Mouse (Mus musculus) adrenal gland, adult 18-20 months (tissue): ENCODE measurements around the gene Calcoco1. TPM values are rescaled to one million over a fixed set of nuclear protein-coding genes. Genes with fewer than 3 reads are reported as not detected.

Source experiments
- DNase-seq, 2 experiments: peaks; one replicate each; pipeline ENCODE4 v3.0.0; 2021 to 2022; ENCODE audit warnings: low spot score in 2 of 2
- total RNA-seq, 2 experiments: library from RNA; stranded (reverse); gene quantifications; 1 replicate in 1 of 2; 2 replicates in 1 of 2; pipeline ENCODE4 v1.2.3; 2021

The Calcoco1 gene
- total RNA-seq, 2 experiments from 2014 or later = 95.4 to 106 TPM

GRCm38 (mm10) chr15:102739520-102740297 is 17.7 kb upstream of the Calcoco1 start:
- DNase-seq = peak; percentile 63 to 64

DNA sequence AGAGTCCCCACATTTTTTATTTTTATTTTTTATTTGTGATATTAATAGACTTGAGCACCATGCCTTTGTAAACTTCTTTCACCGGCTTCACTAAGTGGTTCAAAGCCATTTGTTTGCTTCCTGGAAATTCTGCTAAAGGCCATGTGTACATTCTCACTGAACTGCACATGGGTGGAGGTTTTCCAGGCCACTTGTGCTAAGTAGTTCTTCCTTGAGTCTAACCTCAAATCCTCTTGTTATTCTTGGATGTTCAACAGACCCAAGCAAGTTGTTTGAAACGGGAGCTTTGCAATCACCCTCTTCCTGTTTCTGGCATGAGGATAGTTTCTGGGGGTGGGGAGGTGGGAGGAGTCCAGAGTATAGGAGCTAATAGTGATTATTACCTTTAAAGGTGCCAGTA is 16.5 kb upstream of the Calcoco1 start:
- DNase-seq = no peak

DNA sequence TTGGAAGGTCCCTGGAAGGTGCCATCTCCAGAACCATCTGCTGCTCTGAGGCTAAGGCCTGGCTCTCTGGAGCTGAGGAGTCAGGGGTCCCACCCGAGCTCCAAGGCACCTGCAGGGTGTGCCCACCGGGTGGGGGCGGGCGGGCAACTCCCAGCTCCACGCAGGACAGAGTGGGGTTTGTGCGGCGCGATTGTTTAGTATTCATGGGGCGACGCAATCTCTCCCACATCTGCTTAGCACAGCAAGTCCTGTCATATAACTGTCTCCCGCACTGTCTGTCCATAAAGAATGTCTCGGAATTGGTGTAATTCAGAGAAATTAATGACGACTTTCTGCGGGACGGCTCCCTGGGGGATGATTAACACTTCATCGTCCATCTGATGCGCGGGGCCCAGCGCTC is 15.1 kb upstream of the Calcoco1 start:
- DNase-seq = no peak

DNA sequence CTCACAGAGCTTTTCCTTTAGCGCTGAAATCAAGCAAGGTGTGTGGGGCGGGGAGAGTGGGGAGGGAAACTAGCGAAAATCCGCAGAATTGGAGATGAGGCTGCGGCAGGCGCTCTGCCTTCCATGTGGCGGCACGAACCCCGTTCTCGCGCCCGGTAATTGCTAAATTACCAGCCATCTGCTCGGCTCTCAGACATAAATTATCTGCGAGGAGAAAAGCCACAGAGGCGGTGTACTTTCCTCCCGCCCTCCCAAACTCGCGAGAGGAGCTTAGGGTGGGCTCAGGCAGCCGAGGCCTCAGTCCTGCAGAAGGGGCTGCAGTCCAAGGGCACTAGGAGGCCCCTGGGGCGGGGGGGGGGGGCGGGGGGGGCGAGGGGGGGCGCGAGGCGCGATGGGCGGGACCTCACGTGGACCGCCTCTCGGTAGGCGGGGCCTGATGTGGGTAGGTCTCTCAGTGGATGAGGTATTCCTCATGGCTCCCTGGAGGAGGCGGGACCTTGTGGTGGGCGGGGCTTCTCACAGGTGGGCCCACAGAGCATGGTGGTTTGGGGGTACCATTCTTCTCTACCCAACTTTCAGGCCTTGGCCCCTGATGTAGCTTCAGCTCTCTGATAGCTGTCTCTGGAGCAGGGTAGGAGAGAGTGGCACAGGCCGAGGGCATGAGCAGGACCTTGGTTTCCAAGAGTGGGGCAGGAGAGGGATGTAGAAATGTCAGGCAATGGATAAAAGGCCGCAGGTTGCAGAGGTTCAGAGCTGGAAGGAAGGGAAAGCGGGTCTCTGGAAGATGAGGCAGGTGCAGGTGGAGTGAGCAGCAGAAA is 14.4 kb upstream of the Calcoco1 start:
- DNase-seq = no peak

DNA sequence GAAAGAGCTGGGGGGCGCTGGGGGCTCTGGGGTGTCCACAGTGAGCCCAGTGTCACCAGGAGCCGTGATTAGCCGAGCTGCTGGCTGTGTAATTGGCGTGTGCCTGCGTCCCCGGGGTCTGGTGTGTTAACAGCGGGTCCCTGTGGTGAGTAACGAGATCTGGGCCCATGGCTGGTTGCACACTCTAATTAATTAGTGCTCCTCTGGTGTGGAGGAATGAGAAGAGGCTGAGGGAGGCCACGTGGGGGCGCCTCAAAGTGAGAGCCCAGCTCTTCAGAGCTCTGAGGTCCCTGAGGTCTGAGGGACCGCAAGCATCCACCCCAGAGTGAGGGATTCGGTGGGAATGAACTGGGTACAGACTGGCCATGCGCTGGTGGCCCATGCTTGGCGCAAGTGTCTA is 13.1 kb upstream of the Calcoco1 start:
- no peak for DNase-seq

- DNase-seq = no peak
Observed at GRCm38 (mm10) chr15:102733759-102734531, 12.0 kb upstream of the Calcoco1 start.

- DNase-seq = no peak
Observed at GRCm38 (mm10) chr15:102733233-102733632, 11.3 kb upstream of the Calcoco1 start.

DNA sequence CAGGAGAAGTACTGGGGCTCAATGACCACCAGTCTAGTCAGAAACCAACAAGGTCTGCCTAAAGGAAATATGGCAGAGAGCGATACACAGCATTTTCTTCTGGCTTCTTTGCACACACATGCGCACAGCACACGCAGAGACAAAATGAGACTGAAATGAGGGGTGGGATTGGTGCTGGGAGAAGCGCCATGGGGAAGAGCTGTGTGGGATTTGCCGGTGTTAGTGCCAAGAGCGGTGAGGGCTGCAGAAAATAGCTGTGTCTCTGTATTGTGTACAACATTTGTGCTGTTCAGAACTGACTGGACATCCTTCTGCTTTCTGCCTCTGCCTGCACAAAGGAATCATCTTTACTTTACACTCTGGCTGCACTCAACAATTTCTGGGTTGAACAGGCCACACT is 10.4 kb upstream of the Calcoco1 start:
- no peak for DNase-seq

GRCm38 (mm10) chr15:102727951-102728350 is 6.0 kb upstream of the Calcoco1 start:
- DNase-seq = no peak

DNA sequence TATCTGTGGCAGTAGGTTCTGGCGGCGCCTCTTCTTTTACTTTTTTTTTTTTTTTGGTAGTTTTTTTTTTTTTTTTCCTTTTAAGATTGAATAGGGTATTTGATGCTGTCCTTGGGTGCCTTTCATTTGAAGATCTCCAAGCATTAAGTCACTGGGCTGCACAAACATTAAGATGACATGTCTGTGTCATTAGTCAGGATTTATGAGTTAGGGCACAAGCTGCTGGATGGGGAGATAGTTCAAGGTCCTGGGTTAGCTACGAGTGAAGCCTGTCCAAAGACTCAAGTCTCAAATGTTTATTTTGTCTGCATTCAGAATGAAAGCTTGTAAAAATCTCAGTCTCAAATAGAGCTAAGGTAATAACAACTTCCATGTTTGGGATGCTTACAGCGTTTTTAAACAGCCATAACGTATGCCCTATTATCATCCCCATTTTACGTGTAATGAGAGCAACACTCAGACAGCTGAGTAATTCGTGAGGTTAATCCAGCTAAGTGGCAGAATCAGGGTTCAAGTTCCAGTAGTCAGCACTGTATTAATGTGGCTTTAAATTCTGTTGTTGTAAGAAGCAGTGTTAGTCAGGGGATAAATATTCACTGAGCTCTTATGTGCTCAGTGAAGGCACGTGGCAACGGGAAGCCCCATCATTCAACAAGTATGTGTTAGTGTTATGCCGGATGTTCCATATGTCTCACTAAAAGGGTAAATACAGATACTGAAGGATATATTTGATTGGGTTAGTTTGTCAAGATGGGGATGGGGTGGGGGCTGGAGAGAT is 1.6 kb upstream of the Calcoco1 start:
- DNase-seq = no peak

DNA sequence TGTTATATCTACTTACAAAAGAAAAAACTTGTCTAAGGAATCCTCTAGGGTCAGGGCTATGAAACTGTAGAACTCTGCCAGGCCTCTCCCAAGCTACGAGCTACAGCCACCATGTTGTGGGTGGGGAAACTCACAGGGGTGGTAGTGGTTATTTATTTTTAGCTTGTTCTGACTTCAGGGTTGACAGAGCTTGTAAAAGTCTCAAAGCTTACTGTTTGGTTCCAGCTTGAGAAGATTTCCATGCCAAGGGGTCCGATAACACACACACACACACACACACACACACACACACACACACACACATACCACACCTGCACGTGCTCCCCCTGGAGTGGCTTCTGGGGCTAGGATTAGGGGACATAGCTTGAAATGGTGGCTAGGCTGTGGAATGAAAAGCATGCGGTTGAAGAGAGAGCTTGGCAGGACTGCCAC is 538 bp upstream of the Calcoco1 start:
- no peak for DNase-seq

- no peak for DNase-seq
Observed at GRCm38 (mm10) chr15:102721016-102721898, 721 bp downstream of the Calcoco1 start.

DNA sequence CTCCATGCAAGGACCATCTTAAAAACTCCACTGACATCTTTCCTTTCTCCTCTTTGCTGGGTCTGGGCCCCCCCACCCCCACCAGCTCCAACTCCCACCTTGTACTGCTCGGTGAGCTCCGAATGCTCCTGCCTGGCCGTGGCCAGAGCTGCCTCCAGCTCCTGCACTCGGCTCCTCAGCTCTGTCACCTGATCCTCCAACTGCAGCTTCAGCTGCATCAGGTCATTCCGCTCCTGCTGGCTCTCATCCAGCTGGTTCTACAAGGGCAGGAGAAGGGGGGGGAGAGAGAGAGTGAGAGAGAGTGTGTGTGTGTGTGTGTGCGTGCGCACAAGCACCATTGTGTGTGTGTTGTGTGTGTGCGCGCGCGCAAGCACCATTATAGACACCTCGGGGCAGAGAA is 5.8 kb downstream of the Calcoco1 start:
- DNase-seq = no peak

DNA sequence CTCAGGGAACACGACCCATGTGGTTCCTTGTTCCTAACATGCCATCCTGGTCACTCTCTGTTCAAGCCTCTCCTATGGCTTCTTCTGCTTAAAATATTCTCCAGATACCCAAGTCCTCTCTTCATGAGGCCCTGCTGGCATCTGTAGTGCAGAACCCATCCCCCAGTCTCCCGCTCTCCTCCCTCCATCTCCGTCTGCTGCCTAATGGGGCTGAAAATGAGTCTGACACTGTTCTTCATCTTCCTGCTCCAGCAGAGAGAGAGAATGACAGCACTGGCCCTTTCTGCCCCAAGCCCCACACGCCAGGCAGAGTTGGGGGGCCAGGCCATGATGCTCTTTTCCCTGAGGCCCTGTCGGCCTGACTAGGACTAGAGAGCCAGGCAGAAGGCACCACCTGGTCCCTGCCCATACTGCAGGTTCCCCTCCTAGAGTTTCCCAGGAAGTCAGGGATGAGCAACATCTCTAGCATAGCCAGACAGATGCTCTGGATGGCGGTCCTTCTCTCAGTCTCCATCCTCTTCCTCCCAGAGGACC is 14.2 kb downstream of the Calcoco1 start:
- DNase-seq = no peak

DNA sequence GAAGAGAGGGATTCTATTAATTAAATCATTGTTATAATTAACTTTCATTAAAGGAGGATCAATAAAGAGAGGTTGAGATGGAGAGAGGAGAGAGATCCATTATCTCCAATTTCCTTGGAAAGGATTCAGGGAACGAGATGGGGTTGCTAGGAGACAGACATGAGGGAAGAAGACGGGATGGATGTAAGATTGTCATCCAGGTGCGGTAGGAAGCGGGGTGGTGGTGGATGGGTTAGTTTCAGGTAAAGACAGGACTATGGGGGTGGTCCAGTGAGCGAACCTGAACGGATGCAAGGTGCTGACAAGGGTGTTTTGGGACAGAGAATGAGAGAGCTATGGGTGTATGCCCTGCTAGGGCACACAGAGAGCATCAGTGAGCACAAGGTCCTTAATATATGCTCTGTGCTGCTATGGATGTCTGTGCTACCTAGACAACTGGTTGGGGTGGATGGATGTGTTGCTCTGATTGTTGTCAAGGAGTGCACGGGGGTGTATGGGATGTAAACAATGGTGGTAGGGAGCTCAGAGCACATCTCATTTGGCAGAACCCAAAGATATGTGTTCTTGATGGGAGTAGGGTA is 16.0 kb downstream of the Calcoco1 start:
- no peak for DNase-seq

DNA sequence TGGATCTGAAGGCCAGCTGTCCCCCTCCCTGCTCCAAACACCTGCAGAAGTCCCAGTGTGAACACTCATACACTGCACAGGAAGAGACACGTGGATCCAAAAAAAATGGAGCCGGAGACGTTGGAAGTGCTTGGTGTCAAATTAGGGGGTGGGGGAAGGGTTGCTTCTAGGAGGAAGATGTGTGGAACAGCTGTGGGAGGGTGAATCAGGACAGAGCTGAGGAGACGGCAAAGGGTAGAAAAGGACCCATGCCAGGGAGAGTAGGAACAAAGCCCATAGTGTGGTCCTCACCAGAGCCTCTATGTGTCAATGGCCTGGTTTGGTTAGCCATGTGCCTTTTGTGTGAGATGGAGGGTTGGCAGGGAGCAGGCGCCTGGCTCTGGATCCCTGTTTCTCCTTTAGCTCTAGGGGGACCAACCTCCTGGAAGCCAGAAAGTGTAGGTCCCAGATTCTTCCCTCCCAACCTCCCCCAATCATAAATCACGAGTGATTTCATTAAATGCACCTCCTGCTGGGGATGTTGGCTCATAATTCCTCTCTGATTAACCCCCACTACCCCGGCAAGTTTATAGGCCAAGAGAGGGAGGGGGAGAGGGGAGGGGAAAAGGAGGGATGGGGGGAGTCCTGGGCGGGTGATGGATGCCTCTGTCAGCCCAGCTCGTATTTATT is 16.6 kb downstream of the Calcoco1 start:
- DNase-seq = no peak

GRCm38 (mm10) chr15:102704806-102705205 is 17.2 kb downstream of the Calcoco1 start:
- no peak for DNase-seq

DNA sequence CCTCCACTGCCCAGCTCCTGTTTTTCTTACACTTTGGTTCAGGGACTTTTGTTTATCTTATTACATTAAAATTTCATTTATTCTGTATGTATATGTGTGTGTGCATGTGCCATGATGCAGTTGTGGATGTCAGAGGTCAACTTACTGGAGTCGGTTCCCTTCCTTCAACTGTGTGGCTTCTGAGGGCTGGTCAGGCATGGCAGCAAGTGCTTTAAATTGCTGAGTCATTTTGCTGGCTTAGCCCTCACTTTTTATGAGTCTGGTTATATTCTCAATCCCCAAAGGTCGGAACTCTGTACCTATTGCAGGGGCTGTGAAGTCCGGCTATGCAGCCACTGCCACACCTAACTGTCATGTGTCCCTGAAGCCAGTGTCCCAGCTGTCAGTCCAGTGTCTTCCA is 19.0 kb downstream of the Calcoco1 start:
- DNase-seq = no peak

- peak; percentile 84 to 85 for DNase-seq
Observed at GRCm38 (mm10) chr15:102698193-102698592, 23.8 kb downstream of the Calcoco1 start.
